Mouse (Mus musculus): ENCODE data around the gene Mrpl11.
"Not testable (repeated sequence)": the region's sequence is repeated elsewhere in the genome, so short reads cannot be mapped to it uniquely, and the experiment has no call there.

The Mrpl11 gene

DNA sequence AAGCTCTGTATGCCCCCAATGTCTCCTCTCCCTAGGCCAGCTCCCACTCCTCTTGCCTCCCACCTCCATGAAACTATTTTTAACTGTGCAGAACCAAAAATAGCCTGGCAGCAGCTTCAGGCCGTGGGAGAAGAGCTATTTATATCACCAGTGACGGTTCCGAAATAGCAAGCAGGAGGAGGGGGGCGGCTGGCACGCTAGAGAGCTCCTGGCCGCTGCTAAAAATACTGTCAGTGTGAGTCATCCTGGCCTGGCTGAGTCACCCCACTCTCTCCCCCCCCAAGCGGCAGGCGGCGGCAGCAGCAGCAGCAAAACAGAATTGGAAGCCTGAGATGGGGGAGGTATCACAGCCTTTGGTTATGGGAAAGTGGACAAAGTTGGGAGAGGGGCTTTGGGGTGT, 31.0 kb downstream of the Mrpl11 start:
- DNase-seq (ENCODE audit: low read depth, low spot score) = no peak

DNA sequence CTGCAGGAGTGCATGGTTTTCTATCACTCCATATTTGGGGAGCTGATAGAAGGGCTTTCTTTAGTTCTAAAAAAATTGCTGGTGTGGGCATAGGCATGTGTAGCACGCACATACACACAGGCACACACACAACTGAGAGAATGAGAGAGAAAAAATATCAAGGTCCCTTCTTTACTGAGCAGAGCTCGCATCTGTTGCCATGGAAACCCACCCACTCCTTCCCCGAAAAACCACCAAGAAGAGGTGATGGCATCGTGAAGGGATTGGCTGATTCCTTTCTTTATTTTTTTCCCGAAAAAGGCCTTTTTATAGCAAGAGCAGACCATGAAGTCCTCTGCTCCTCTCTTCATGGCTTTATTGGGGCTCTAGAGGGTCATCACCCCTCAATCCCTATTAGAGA, 32.1 kb downstream of the Mrpl11 start:
- DNase-seq (ENCODE audit: low read depth, low spot score) = peak; percentile 78

DNA sequence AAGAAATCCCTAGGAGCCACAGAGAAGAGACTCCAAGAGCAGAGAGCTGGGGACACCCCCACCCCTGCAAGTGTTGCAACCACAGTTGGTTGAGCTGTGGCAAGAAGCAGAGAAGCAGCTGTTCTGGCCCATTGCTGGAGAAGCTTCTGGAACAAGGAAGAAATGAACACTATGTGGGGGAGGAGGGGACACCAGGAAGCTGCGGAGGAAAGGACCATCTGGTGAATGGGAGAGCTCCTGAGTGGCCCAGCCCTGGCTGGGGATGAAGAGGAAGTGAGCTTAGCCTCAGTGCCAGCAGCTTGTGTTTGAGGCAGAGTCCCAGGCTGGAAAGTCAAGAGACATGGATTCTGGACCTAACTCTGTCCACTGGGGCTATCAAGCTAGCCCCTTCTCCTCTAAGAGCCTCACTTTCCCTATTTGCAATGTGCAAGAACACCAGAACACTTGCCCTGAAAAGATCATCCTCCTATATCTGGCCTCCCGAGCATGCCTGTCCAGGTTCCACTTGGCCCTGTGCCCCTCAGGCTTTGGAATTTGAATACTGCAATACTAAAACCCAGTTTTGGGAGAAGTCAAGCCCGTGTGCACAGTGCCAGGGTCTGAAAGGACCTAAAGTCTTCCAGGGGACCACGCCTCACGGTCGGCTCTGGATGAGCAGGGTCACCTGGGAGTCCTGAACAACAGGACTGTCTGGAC, 37.6 kb downstream of the Mrpl11 start:
- no peak for DNase-seq (ENCODE audit: low read depth, low spot score)

DNA sequence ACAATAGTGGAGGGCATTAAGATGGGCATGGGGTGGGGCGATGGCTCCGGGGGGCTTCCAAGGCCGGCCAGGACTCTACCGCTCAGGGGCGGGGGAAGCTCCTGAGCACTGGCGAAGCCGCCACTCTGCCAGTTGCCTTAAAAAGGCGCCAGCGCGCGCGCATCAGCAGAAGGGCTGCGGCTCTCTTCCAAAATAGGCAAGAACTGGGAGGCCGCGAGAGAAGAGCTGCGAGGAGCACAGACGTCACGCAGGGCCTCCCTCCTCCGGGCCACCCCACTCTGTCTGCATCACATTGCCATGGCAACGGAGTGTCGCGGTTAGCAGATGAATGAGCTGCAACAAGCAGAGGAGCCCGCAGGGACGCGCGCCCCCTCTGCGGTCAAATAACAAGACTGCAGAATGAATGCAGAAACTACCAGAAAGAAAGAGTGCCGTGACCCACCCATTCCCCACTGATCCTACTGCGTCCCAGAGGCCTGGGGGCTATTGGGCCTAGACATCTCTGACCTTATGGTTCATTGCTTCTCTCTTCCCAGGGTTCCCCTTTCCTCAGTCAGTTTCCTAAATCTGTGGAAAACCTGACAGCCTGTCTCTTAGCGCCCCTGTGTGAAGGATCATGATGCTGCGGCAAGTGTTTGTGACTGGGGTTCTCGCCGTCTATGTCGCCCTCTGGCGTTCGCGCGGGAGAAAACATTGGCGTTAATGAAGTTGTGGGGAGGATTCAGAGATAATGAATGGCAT, 39.9 kb downstream of the Mrpl11 start:
- DNase-seq (ENCODE audit: low read depth, low spot score) = peak; percentile 96

DNA sequence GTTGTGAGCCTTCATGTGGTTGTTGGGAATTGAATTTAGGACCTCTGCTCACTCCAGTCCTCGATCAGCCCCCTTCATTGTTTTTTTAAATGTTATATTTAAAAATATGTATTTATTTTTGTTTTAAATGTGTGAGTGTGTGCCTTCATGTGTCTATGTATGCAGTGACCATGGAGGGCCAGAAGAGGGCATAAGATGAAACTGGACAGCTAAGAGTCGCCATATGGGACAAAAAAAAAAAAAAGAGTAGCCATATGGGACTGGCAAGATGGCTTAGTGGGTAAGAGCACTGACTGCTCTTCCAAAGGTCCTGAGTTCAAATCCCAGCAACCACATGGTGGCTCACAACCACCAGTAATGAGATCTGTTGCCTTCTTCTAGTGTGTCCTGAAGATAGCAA, 41.7 kb downstream of the Mrpl11 start:
- DNase-seq (ENCODE audit: low read depth, low spot score) = not testable (repeated sequence)

DNA sequence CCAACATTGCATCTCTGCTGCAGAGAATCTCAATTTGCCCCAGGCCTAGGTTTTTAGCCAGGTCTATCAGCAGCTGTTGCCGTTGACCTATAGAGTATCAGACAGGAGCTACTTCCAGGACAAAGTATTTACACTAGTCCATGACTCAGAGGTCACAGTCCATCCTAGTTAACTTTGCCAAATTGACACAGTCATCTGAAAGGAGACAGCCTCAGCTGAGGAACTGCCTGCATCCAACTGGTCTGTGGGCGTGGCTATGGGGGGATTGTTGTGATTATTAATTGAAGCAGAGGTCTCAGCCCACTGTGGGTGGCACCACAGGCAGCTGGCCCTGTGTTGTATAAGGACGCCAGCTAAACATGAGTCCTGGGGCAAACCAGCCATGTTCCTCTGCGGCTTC, 43.0 kb downstream of the Mrpl11 start:
- DNase-seq (ENCODE audit: low read depth, low spot score) = no peak

DNA sequence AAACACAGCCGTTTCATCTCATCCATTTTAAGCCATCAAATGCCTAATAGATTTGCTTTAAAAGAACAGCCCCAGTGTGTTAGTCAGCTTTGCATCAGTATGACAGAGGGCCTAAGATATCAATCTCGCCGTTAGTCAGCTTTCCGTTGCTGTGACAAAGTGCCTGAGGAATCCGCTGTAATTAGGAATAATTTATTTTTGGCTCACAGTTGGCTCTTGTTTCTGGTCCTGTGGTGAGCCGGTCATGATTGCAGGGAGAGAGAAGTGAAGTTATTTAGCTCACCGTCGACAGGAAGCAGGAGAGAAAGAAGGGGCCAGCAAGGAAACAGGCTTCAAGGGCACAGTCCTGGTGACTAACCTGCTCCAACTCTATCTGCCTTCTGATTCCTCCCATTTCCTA, 51.2 kb downstream of the Mrpl11 start:
- DNase-seq (ENCODE audit: low read depth, low spot score) = no peak

DNA sequence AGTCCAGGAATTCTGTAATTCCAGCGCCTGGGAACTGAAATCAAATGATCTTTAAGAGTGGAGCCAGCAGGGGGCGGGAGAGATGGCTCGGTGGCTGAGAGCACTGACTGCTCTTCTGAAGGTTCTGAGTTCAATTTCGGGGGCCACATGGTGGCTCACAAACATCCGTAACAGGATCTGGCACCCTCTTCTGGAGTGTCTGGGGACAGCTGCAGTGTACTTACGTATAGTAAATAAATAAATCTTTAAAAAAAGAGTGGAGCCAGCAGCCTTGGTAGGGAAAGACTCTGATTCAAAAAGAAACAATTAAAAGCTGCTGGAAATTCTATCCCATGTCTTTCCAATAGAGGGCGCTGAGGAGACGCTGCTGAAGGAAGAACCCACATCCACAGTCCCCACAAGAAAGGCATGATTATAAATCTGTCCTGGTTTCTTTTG, 53.0 kb downstream of the Mrpl11 start:
- DNase-seq (ENCODE audit: low read depth, low spot score) = no peak

DNA sequence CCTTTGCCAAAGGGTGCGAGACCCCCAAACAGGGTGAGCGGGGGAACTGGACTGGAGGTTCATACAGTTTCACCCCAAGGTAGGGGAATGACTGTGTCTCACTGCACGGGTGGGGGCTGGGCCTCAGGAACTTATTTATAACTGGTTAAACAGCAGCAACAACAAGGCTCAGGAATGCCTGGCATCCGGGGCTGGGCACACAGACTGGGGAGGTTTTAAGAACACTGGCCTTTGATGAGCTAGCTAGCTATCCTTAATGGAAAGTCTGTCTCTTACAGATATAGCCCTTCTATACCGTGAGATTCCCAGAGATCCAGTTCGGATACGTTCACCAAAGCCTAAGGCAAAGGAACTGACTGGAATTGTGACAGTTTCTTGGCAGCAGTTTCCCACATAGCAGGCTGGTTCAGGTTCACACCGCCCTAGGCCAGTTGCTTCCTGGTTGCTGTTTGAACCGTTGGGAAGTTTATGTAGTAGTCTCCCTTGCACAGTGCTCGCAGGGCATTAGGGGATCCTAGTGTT, 54.3 kb downstream of the Mrpl11 start:
- DNase-seq (ENCODE audit: low read depth, low spot score) = no peak

Measured in brain, embryonic 18.5 days (tissue).